Mouse (Mus musculus): ENCODE data around the gene Cep170b.

DNA sequence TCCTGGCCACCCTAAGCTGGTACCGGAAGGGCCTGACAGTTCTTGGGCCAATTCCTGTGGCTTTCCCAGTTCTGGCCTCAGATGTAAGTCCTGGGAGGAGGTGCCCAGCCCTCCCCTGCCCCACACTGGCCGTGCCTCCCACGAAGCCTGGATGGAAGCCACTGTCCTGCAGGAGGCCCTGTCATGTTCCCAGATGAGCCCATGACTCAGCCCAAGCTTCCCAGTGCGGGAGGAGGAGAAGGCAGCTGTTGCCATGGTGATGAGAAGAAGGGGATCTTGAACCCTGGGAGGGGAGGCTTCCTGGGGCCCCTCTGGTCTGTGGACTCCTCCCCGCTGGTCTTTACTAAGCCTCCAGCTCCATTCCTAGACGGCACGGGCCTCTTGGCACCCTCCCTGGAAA lies 36.9 kb upstream of the Cep170b start:
- TF ChIP-seq CEBPB (IDR thresholded peaks at IDR 0.05; ENCODE audit: insufficient read depth, poor library complexity, severe bottlenecking) = no peak
- TF ChIP-seq MAX (IDR thresholded peaks at IDR 0.05; ENCODE audit: low read depth) = no peak
- no peak for TF ChIP-seq POLR2A (IDR thresholded peaks at IDR 0.05; ENCODE audit: insufficient read length, low read depth)
- TF ChIP-seq POLR2AphosphoS2 (IDR thresholded peaks at IDR 0.05; ENCODE audit: insufficient read length, low read depth) = no peak

Data from myocyte (in vitro differentiated cells).